Mouse (Mus musculus): ENCODE data around the gene B3galt4.
A peak's percentile ranks its signal among the peaks of the same experiment; 100 is the strongest.

Gene B3galt4

DNA sequence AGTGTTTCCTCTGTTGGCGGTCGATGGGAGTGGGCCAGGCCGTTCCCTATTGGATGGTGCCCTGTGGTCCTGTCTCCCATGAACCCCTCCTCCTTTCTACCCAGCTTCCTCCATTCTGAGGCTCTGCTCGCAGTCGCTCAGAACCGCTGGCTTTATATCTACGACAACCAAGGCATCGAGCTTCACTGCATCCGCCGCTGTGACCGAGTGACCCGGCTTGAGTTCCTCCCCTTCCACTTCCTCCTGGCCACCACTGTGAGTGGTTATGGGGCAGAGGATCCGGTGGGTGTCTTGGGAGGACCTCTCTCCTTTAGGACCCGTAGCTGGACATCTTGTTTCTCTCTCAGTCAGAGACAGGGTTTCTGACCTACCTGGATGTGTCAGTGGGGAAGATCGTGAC is 7.8 kb downstream of the B3galt4 start:
- DNase-seq (ENCODE audit: low read depth, low spot score): no peak

DNA sequence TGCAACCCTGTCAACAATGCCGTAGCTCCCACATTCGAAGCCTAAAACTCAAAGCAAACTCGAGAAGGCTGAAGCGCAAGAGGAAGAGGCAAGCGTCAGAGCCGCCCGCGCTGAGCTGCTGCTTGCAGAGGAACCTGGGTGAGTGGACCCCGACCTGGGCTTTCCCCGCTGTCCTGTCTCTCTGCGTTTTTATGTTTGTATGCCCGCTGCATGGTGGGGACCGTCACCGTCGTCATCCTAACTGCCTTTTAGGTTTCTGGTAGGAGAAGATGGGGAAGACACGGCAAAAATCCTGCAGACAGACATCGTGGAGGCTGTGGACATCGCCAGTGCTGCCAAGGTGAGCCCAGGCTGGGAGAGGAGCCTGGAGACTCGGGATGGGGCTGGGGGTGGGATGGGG is 9.9 kb downstream of the B3galt4 start:
- DNase-seq (ENCODE audit: low read depth, low spot score): no peak

DNA sequence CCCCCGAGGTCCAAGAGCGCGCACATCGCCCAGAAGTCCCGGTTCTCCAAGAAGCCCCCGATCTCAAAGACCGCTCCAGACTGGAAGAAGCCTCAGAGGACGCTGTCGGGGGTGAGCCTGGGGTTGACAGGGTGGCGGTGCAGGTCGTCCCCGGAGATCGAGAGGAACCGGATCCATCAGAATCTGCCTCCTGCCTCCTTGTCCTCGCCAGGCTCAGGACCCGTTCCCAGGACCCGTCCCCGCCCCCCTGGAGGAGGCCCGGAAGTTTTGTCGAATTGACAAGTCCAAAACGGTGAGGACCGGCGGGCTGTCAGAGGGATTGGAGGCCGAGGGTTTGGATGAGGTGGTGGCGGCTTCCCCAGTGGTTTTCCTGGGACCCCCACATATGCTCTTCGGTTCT is 10.3 kb downstream of the B3galt4 start:
- DNase-seq (ENCODE audit: low read depth, low spot score): no peak

DNA sequence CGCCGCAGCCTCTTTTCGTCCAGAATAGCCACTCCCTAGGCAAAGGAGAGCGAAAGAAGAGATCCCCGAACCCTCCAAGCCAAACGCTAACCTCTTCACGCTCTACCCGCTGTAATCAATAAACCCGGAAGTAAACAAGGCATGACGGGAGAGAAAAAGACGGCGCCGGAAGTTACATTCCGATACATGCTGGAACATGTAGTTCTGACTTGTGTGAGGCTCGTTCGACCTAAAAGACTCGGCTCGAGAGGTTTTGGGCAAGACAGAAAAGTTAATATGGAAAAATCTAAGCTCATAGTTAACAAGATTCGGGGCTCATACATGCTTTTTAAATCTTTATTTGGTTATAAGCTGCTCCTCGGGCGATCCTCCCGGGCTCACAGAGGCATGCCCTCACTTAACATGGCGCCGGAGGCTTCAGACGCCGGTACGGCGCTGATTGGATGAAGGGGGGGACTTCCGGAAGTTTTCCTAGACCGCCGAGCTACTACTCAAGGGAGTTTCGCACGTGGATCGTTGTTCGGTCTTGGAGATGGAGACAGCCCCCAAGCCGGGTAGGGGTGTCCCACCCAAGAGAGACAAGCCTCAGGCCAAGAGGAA is 11.0 kb downstream of the B3galt4 start, which contains the start of the genes Pfdn6 and Wdr46:
Pfdn6 (minus strand) TSS at position 138 of the 600 bp plus-strand sequence.
Wdr46 (plus strand) TSS at position 455 of the 600 bp plus-strand sequence.
- DNase-seq (ENCODE audit: low read depth, low spot score): peak; percentile 96

DNA sequence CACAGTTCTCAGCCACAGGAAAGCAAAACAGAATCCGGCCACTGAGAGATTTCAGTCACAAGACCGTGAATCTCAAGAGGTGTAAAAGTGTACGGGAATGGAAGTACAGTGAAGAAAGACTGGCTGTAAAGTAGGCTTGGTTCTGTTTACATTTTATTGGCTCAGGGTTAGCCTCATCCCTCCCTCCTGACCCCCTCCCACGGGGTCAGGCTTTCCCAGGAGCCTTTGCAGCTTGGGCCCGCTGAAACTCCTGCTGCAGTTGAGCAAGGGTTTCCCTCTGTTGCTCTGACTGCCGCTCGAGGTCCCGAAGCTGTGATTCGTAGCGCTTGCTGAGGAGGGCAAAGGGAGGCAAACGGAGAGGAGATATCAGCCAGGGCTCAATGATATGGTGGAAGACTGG is 12.5 kb downstream of the B3galt4 start:
- DNase-seq (ENCODE audit: low read depth, low spot score): no peak

DNA sequence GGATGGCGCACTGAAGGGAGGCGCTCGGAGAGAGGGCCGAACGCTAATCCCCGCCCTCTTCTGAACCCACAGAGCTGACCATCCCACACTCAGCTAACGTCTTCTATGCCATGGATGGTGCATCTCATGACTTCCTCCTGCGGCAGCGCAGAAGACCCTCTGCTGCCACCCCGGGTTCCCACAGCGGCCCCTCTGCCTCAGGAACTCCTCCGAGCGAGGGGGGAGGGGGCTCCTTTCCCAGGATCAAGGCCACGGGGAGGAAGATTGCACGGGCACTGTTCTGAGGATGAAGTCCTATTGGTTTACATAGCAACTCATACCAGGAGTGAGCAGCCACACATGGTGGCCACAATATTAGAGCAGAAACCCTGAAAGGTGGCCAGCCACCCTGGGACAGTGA is 14.3 kb downstream of the B3galt4 start:
- DNase-seq (ENCODE audit: low read depth, low spot score): no peak

DNA sequence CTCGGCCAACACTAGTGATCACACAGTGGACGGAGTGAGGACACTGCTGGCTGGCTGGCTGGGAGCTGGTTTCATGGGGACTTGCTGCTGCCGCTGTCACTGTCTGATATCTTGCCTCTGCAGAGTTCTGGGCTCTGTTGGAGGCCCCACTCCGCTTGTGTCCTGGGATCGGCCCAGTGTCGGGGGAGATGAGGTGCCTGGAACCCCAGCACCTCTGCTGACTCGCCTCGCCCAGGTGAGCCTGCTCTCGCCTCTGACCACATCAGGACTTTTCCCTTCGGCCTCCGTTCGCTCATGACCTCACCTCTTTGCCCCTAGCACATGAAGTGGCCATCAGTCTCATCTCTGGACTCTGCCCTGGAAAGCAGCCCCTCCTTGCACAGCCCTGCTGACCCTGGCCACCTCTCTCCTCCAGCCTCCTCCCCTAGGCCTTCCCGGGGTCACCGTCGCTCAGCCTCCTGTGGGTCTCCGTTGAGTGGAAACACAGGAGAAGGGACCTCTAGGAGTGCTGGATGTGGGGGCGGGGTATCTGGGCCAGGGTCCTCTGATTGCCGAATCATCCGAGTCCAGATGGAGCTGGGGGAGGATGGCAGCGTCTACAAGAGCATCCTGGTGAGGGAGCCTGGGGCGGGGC is 15.7 kb downstream of the B3galt4 start:
- no peak for DNase-seq (ENCODE audit: low read depth, low spot score)

DNA sequence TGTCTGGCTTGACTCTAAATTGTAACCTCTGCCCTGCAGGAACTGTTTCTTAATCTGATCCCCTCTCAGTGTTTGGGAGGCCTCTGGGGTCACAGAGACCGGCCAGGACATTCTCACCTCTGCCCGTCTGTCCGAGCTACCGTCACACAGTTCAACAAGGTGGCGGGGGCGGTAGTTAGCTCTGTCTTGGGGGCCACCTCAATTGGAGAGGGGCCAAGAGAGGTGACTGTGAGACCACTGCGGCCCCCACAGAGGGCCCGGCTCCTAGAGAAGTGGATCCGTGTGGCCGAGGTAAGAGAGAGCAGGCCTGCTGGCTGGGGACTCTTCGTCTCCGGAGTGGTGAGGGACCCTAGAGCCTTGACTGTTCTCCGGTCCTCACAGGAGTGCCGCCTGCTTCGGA is 18.3 kb downstream of the B3galt4 start:
- DNase-seq (ENCODE audit: low read depth, low spot score): no peak

DNA sequence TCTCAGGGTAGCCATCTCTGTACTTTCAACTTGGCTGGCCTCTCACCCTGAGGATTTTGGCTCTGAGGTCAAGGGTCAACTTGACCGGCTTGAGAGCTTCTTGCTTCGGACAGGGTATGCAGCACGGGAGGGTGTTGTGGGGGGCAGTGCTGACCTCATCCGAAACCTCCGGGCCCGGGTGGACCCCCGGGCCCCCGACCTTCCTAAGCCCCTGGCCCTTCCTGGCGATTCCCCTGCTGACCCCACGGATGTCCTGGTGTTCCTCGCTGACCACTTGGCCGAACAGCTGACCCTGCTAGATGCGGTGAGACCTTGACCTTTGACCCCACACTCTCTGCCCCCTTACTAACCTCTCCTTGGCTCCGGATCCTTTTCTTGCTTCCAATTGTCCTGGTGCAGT is 18.8 kb downstream of the B3galt4 start:
- no peak for DNase-seq (ENCODE audit: low read depth, low spot score)

DNA sequence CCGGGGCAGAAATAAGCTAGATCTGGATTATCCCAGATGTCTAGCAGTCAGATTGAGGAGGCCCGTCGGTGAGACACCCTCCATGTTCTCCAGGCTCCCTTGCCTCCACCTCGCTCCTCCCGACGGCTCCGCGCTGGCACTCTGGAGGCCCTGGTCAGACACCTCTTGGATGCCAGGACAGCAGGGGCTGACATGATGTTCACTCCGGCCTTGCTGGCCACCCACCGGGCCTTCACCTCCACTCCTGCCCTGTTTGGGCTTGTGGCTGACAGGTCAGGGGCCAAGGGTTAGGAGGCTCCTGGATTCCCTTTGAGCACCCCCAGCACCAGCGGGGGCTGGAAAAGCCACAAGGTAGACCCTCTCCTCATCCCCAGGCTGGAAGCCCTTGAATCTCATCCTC is 19.3 kb downstream of the B3galt4 start:
- DNase-seq (ENCODE audit: low read depth, low spot score): no peak

DNA sequence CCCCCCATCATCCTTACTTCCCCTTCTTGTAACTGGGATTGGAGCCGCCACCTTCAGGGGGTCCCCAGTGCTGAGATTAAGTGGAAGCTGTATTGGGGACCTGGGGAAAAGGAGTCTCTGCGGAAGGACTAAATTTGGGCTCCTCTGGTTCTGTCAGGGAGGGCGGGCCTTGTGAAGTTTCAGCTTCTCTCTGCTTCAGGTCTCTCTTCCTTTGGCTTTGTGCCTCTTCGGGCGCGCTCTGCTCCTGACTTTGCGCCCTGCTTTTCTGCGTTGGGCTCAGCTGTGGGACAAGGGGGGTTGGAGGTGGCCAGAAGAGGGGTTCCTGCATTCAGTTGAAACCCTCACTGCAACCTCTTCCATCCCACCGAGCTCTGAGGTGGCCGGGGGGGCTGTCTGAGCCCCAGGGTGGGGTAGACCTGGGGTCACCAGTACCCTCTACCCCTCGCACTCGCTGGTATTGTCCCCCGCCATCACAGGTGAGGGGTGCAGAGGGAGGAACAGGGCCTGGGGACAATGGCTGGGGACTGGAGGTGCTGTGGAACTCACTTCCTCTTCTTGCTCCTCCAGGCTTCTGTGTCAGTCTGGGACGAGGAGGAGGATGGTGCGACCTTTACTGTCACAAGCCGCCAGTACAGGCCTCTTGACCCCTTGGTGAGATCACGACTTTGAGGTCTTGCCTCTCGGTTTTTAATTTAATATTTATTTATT is 20.0 kb downstream of the B3galt4 start:
- no peak for DNase-seq (ENCODE audit: low read depth, low spot score)

DNA sequence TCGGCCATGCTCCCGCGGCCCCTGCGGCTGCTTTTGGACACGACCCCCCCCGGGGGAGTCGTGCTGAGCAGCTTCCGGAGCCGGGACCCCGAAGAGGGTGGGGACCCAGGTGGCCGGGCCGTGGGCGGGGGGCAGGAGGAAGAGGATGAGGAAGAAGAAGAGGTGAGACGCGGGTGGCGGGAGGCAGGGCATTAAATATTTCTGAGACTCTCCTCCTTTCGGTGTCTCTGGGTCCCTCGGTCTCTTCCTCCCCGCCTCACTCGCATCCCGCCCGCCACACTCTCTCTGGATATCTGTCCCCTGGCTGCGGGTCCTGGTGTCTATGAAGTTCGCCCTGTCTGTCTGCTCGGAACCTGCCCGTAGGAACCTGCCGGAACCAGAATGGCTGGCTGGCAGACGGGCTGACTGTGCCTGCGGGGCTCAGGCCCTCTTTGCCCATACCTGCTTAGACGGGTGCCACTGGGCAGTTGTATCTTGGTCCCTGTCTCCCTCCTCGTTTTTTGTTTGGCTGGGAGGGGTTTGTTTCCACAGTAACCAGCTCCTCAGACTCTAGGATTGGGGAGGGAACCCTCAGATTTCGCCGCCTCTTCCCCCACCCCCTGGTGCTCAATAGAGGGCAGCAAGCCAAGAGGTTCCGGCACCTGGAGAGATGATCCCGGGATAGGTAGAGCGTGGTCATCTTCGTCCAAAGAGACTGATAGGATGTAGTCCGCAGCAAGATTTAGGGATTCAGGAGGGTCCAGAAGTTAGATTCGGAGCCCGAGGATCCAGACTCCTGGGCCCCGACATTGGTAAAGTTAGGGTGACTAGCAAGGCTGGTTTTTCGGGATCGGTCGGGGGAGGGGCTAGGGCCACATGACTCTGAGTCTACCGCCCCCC is 20.8 kb downstream of the B3galt4 start:
- no peak for DNase-seq (ENCODE audit: low read depth, low spot score)

DNA sequence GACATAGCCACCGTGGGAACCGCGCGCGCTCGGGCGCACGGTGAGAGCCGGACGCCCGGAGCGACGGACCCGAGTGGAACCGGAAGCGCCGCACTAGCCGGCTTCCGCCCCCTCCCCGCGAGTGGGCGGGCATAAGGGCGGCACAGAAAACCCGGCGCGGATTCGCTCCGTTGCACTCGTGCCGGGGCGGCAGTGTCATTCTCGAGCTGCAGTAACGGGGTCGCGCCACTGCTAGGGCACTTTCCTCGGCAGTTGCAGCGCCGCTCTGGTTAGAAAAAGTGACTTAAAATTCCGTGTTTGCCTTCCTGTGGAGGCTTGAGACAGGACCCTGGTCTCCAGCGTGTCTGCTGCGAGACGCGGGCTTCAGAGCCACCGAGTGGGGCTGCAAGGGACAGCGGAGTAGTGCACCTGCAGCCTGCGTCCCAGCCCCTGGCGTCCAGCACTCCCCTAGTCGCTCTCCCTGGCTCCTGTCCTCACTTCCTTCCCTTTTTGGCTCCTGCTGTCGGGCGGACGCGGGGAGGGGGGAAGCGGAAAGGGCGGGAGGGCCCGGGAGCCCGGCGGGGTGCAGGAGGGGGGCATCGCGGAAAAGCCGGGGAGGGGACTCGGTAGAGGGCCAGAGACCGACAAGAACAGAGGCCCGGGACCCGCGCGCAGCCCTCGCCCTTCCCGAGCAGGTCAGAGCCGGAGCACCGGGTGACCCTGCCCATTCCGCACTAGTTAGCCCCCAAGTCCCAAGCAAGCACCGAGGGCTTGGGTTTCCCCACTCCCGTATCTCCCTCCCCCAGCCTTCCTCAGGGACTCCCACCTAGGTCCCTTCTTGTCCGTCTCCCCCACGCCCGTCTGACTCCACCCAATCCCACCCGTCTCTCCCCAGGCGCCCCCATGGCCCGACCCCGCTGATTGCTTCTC is 21.7 kb downstream of the B3galt4 start, which contains the start of gene Rgl2:
Rgl2 (plus strand) TSS at position 173 of the 909 bp plus-strand sequence.
- peak; percentile 90 for DNase-seq (ENCODE audit: low read depth, low spot score)

DNA sequence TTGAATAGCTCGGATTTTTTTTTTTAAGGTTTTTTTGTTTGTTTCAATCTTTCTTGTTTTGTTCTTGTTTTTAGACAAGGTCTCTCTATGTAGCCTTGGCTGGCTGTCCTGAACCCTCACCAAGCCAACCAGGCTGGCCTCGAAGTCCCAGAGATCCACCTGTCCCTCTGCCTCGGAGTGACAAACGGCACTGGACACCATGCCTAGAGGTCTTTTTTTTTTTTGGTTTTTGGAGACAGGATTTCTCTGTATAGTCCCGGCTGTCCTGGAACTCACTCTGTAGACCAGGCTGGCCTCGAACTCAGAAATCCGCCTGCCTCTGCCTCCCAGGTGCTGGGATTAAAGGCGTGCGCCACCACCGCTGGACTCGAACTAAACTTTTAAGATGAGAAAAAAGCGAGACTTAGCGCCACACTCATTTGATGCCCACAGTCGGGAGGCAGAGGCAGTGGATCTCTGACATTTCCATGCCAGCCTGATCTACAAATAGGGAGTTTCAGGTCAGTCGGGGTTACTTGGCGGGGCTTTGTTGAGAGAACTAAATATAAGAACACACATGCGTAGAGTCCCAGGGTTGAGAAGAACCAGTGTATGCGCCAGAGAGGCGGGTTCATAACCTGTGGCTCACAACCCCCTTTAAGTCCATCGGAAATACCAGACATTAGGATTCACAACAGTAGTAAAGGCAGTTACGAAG is 22.9 kb downstream of the B3galt4 start:
- DNase-seq (ENCODE audit: low read depth, low spot score): no peak

DNA sequence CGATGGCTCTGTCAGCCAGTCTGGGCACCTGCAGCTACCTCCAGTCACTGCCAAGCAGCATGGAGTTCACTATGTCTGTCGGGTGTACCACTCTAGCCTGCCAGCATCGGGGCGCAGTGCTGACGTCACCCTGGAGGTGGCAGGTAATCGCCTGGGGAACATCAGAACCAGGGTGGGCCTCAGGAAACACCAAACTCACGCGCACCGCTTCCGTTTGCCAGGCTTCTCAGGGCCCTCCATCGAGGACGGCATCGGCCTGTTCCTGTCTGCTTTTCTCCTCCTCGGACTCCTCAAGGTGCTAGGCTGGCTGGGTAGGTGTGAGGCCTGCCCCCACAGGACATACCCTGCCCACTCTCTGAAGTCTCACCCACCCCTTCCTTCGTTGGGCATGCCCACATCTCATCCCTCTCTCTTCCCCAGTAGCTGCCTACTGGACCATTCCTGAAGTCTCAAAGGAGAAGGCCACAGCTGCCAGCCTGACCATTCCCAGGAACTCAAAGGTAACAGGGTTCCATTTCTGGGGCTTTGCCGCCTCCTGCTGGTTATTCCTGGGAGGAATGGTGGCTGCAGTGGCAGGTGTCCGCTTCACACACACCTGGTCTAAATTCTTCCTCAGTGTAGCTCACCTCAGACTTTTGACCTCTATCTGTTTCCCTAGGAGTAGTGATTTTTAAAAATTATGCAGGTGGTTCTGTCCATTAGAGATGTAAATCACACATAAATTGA is 24.9 kb downstream of the B3galt4 start:
- DNase-seq (ENCODE audit: low read depth, low spot score): no peak

DNA sequence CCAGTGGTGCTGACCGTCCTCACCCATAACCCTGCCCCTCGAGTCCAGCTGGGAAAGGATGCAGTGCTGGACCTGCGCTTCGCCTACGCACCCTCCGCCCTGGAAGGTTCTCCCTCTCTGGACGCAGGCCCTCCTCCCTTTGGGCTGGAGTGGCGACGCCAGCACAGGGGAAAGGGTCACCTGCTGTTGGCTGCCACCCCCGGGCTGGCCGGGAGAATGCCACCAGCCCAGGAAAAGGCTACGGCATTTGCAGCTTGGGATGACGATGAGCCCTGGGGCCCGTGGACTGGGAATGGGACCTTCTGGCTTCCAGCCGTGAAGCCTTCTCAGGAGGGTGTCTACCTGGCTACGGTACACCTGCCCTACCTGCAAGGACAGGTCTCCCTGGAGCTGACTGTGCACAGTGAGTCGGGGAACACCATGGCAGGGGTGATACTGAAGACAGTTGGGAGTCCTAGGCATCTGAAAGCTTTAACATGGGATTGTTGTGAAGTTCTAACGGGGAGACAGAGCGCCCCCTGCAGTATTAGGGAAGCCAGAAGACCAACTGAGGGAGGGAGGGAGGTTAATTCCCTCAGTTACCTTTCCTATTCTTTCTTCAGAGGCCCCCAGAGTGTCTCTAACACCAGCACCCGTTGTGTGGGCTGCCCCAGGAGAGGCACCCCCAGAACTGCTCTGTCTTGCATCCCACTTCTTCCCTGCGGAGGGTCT is 25.7 kb downstream of the B3galt4 start:
- no peak for DNase-seq (ENCODE audit: low read depth, low spot score)

DNA sequence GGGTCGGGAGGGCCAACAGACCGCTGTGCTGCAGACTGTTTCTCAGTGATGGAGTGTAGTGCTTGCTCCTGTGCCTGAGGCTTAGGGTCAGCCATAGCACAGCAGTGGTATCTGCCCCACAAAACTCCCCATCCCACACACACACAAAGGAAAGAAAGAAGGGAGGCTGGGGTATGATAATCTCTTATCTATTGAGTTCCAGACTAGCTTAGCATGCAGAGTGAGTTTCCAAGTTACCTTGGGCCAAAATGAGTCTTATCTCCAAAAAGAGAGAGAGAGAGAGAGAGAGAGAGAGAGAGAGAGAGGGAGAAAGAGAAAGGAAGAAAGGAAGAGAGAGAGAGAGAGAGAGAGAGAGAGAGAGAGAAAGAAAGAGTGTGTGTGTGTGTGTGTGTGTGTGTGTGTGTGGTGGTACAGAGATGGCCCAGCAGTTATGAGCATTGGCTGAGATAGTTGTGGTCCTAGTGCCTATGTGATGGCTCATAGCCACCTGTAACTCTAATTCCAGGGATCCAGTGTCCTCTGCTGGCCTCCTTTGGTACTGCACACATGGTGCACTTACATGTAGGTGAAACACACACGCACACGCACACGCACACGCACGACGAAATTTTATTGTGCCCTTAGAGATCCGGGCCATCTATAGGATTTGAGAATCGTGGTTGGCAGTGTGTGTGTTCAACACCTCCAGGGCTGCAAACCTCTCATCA is 26.6 kb downstream of the B3galt4 start:
- no peak for DNase-seq (ENCODE audit: low read depth, low spot score)

DNA sequence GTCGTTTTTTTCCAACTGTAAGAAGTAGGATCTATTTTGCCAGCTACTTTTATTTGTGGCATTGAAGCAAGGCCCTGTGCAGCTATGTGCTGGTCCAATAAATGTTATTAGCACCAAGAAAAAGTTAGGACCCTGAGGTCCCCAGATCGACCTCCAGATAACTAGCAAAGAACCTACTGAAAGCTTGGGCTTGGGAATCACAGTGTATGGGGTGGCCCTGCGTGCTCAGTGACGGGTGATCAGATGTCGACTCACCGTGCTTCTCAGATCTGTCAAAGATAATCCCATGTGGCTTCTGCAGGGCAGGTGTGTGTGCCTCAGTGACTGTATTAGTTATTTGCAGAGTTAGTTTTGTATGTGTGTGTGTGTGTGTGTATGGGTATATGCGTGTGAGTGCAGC is 29.9 kb downstream of the B3galt4 start:
- no peak for DNase-seq (ENCODE audit: low read depth, low spot score)
